Mouse (Mus musculus) embryonic facial prominence, embryonic 15.5 days (tissue): ENCODE measurements around the gene Mamdc4. TPM values are rescaled to one million over a fixed set of nuclear protein-coding genes. Genes with fewer than 3 reads are reported as not detected.

Source experiments
- ATAC-seq: fragments of 200-750 bp; cut with Nextera tagmentation; 2 replicates; pipeline ENCODE4 v1.8.0; 2017; ENCODE audit warnings: low read depth, moderate TSS enrichment; ENCODE audit not compliant: insufficient number of reproducible peaks, low FRiP score, low TSS enrichment
- H3K27ac ChIP-seq: fragments of 300-500 bp; sonication (generic); replicated peaks from 2 replicates; pipeline ENCODE4 v1.5.1; 2015; ENCODE audit warnings: mild to moderate bottlenecking, inconsistent platforms
- H3K27me3 ChIP-seq: fragments of 300-500 bp; sonication (generic); 2 replicates; pipeline ENCODE4 v1.6.1; 2015; ENCODE audit warnings: inconsistent platforms
- H3K36me3 ChIP-seq: fragments of 300-500 bp; sonication (generic); 2 replicates; pipeline ENCODE4 v1.6.1; 2015; ENCODE audit warnings: mild to moderate bottlenecking, inconsistent platforms
- H3K4me1 ChIP-seq: fragments of 300-500 bp; sonication (generic); 2 replicates; pipeline ENCODE4 v1.6.1; 2015; ENCODE audit warnings: inconsistent platforms
- H3K4me2 ChIP-seq: fragments of 300-500 bp; sonication (generic); replicated peaks from 2 replicates; pipeline ENCODE4 v1.6.1; 2015; ENCODE audit warnings: mild to moderate bottlenecking, inconsistent platforms
- H3K4me3 ChIP-seq: fragments of 300-500 bp; sonication (generic); replicated peaks from 2 replicates; pipeline ENCODE4 v1.5.1; 2015; ENCODE audit warnings: mild to moderate bottlenecking, inconsistent platforms
- H3K9ac ChIP-seq: fragments of 300-500 bp; sonication (generic); 2 replicates; pipeline ENCODE4 v1.6.1; 2015; ENCODE audit warnings: inconsistent platforms
- H3K9me3 ChIP-seq: fragments of 300-500 bp; sonication (generic); replicated peaks from 2 replicates; pipeline ENCODE4 v1.6.1; 2016; ENCODE audit warnings: inconsistent platforms
- WGBS: fragments of 180-500 bp; shearing (Covaris S2); methylation state at CpG from one replicate; pipeline ENCODE4 v1.1.7; 2015; 5-methylcytosine and 5-hydroxymethylcytosine counted together
- polyA plus RNA-seq: library from polyadenylated mRNA; unstranded; fragments of >200 nt; fragmentation: Nextera tagmentation; extraction: Ambion mirVana; gene quantifications from 2 replicates; pipeline ENCODE4 v1.2.1, GENCODE M21; 2015

The Mamdc4 gene
- polyA plus RNA-seq, 1 experiment from 2014 or later, result 3.3 TPM

DNA sequence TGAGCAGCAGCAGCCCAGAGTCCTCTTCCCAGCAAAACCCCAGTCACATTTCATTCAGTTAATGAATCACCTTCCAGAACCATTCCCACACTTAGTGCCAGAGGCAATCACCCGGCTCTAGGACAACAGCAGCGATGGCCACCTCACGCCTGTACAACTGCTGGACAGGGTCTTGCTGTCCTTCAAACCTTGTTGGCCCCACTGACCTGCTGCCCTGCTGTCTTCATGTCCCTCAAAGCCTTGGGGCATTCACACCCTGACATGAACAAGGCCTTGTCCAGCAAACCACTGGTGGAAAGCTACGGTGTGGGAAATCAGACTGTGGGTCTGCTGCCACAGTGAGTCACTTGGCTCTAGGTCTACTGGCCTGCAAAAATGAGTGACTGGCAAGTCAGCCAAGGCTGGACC lies 34.1 kb downstream of the Mamdc4 start:
- Histone ChIP-seq H3K9me3 (no peaks in the 10 kb centered on the region), H3K4me3 (no peak overlapping the region), H3K9ac (no peak overlapping the region), H3K27me3 (no peaks in the 10 kb centered on the region), H3K36me3 (peaks cover 30% of the 10 kb centered on the region), H3K4me2 (no peak overlapping the region), H3K27ac (no peak overlapping the region), H3K4me1 (0 out of 2 replicates have a peak, but pooled peaks cover 4% of the 10 kb centered on the region)
- 96% methylated on average over 4 of the region's 4 CpGs for WGBS
- ATAC-seq, result no peak

DNA sequence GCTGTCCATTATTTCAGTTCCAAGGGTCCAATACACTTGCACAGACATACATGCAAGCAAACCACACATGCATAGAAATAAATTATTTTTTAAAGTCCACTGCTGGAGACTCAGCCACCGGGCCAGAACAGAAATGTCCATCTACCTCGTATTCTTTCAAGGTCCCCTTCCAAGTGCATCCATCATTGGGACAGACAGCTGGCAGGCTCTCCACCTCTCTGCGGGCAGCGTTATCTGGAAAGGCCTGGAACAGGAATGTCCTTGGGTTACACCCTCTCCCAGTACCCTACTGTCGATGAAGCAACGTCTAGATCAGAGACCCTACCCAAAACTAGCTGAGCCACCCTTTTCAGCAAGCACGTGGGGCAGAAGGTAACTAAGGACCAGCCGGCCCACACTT lies 38.1 kb downstream of the Mamdc4 start:
- H3K4me2 ChIP-seq, result no peak overlapping the region
- H3K27me3 ChIP-seq, result no peaks in the 10 kb centered on the region
- no peak overlapping the region for H3K4me3 ChIP-seq
- H3K27ac ChIP-seq, result no peak overlapping the region
- no peak overlapping the region for H3K9ac ChIP-seq
- no peaks in the 10 kb centered on the region for H3K4me1 ChIP-seq
- 90% methylated on average over 8 of the region's 8 CpGs for WGBS
- peaks cover 61% of the 10 kb centered on the region for H3K36me3 ChIP-seq
- no peaks in the 10 kb centered on the region for H3K9me3 ChIP-seq
- no peak for ATAC-seq

DNA sequence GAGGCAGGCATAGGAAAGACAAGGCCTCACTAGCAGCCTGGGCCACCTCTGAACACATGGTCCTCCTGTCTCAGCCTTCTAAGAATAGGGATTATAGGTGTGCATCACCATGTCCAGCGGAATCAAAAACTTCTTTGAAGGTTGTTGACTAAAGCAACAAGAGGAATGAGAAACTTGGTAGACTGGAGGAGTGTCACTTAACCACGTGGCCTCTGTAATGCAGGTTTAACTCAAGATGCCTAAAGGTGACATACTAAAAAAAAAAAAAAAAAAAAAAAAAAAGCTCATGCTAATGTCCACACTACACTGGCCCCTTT lies 39.8 kb downstream of the Mamdc4 start:
- H3K27me3 ChIP-seq, result no peaks in the 10 kb centered on the region
- ATAC-seq, result no peak
- H3K4me3 ChIP-seq, result no peak overlapping the region
- 95% methylated on average over 2 of the region's 2 CpGs for WGBS
- H3K4me2 ChIP-seq, result no peak overlapping the region
- H3K4me1 ChIP-seq, result no peaks in the 10 kb centered on the region
- peaks cover 78% of the 10 kb centered on the region for H3K36me3 ChIP-seq
- no peak overlapping the region for H3K9ac ChIP-seq
- H3K9me3 ChIP-seq, result no peaks in the 10 kb centered on the region
- no peak overlapping the region for H3K27ac ChIP-seq

DNA sequence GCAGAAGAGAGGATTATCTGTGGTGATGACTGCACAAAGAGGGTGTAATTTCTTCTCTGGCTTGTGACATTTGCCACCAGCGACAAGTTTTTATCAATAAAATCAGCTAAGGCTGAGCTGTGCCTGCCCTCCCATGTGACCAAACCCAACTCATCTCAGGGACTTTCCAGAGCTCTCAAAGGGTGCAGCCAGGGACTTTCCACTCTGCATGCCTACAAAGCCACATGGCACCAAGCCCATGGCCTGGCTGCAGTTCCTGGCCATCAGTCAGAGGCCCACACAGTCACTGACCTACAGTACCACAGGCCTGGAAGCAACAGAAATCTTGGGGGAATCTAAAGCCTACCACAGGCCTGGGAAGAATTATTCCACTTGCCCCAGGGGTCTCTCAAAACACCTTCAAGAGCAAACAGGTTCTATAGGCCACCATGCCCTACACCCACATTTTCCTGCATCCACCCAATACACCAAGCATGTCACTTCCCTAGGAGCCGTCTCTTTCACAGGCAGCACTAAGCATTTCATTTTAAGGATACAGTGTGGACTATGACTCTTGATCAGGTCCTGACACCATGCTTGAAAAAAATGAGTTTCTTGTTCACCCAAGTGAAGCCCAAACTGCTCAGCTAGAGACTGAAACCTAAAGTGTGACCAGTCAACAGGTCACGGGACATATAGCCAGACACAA lies 40.3 kb downstream of the Mamdc4 start:
- ATAC-seq, result no peak
- no peak overlapping the region for H3K4me3 ChIP-seq
- H3K4me2 ChIP-seq, result no peak overlapping the region
- no peak overlapping the region for H3K9ac ChIP-seq
- no peak overlapping the region for H3K27ac ChIP-seq
- H3K4me1 ChIP-seq, result no peaks in the 10 kb centered on the region
- H3K9me3 ChIP-seq, result no peaks in the 10 kb centered on the region
- peaks cover 82% of the 10 kb centered on the region for H3K36me3 ChIP-seq
- H3K27me3 ChIP-seq, result no peaks in the 10 kb centered on the region
- 74% methylated on average over 3 of the region's 3 CpGs for WGBS

DNA sequence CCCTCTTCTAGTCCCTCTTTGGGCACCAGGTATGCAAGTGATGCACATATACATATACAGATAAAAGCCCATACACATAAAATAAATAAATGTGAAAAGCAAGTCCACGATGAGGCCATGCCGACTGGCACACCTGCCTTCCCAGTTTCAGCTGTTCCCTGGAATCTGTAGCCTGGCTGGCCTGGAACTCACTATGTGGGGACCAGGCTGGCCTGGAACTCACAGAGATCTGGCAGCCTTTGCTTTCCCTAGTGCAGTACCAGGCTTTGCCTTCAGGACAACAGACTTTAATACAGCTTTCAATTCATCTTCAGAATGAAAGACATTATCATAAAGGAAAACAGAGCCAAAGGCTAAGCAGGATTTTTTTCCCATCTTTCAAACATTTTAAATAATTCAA lies 40.9 kb downstream of the Mamdc4 start:
- no peak for ATAC-seq
- Histone ChIP-seq H3K9me3 (no peaks in the 10 kb centered on the region), H3K4me1 (no peaks in the 10 kb centered on the region), H3K36me3 (peaks cover 86% of the 10 kb centered on the region), H3K4me3 (no peak overlapping the region), H3K27me3 (no peaks in the 10 kb centered on the region), H3K9ac (no peak overlapping the region), H3K4me2 (no peak overlapping the region), H3K27ac (no peak overlapping the region; the same call in 1 of the 2 replicates)
- 90% methylated on average over 2 of the region's 2 CpGs for WGBS

DNA sequence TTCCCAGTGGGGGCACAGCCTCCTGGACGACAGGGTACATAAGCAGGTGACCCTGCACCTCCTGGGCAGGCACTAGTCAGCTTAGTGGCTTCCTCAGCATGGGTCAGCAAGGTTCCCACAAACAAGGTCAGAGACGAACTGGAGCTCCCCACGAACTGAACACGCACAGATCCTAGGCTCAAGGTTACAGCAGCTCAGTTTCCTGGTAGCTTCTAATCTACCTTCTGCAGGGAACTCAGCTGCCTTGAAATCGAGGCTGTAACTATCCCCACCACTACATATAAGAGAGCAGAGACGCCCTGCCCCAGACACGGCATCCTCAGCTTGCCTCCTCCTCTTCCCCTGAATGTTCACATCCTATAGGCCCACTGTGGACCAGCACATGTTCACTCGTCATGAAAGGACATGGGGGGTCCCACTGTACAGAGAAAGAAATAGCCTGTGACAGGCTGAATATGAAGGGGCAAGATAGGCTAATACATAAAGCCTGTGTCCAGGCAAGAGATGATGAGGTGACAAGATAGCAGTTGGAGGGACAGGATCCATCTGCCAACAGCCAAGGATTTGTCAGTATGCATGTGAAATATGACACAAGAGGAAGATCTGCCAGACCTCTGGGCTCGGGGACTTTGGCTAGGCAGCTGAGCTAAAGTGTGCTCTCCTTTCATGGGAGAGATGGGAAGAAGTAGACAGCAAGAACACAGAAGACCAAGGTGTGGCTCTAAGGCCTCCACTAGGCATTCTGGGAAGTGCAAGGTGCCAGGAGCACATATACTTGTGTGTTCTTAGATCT lies 47.9 kb downstream of the Mamdc4 start:
- Histone ChIP-seq H3K9ac (no peak overlapping the region), H3K4me3 (no peak overlapping the region), H3K27me3 (no peaks in the 10 kb centered on the region), H3K27ac (no peak overlapping the region), H3K36me3 (peaks cover 92% of the 10 kb centered on the region), H3K9me3 (no peaks in the 10 kb centered on the region), H3K4me1 (no peaks in the 10 kb centered on the region), H3K4me2 (no peak overlapping the region)
- ATAC-seq, result no peak
- 84% methylated on average over 9 of the region's 9 CpGs for WGBS

Other genes with a start within 250 kb of the Mamdc4 start
- 54.4 and 55.5 TPM in 2 replicates for gene Man1b1, start 242.5 kb downstream of the Mamdc4 start, polyA plus RNA-seq
- gene Dpp7, start 218.5 kb downstream of the Mamdc4 start, polyA plus RNA-seq, result 24.6 and 25.5 TPM in 2 replicates
- 18.4 and 21.7 TPM in 2 replicates for gene Uap1l1, start 209.2 kb downstream of the Mamdc4 start, polyA plus RNA-seq
- gene Sapcd2, start 202.5 kb downstream of the Mamdc4 start, polyA plus RNA-seq, result 29.2 and 32.8 TPM in 2 replicates
- 7.4 and 9.0 TPM in 2 replicates for gene Entpd2, start 179.0 kb downstream of the Mamdc4 start, polyA plus RNA-seq
- gene Npdc1, start 175.5 kb downstream of the Mamdc4 start, polyA plus RNA-seq, result 64.9 and 67.8 TPM in 2 replicates
- gene Fut7, start 151.6 kb downstream of the Mamdc4 start, polyA plus RNA-seq, result 0.08 and 0.20 TPM in 2 replicates
- gene Abca2, start 146.1 kb downstream of the Mamdc4 start, polyA plus RNA-seq, result 4.0 and 4.1 TPM in 2 replicates
- 72.8 and 75.5 TPM in 2 replicates for gene Clic3, start 118.0 kb downstream of the Mamdc4 start, polyA plus RNA-seq
- gene Paxx, start 113.8 kb downstream of the Mamdc4 start, polyA plus RNA-seq, result 48.7 and 49.1 TPM in 2 replicates
- 18.7 and 20.8 TPM in 2 replicates for gene Ptgds, start 104.8 kb downstream of the Mamdc4 start, polyA plus RNA-seq
- not detected in 2 replicates for gene Lcn12, start 80.9 kb downstream of the Mamdc4 start, polyA plus RNA-seq
- 81.2 and 96.3 TPM in 2 replicates for gene Fbxw5, start 74.1 kb downstream of the Mamdc4 start, polyA plus RNA-seq
- 5.6 and 7.2 TPM in 2 replicates for gene C8g, start 73.1 kb downstream of the Mamdc4 start, polyA plus RNA-seq
- gene Traf2, start 27.9 kb downstream of the Mamdc4 start, polyA plus RNA-seq, result 34.8 and 36.2 TPM in 2 replicates
- gene Edf1, start 17.0 kb downstream of the Mamdc4 start, polyA plus RNA-seq, result 355 and 373 TPM in 2 replicates
- gene Phpt1, start 379 bp upstream of the Mamdc4 start, polyA plus RNA-seq, result 147 and 157 TPM in 2 replicates
- gene Ajm1, start 6.9 kb upstream of the Mamdc4 start, polyA plus RNA-seq, result 0.60 and 0.63 TPM in 2 replicates
- gene Rabl6, start 33.7 kb upstream of the Mamdc4 start, polyA plus RNA-seq, result 82.1 and 83.3 TPM in 2 replicates
- 0.29 and 0.42 TPM in 2 replicates for gene Ccdc183, start 42.8 kb upstream of the Mamdc4 start, polyA plus RNA-seq
- 28.6 and 30.5 TPM in 2 replicates for gene Tmem141, start 47.2 kb upstream of the Mamdc4 start, polyA plus RNA-seq
- 2.8 and 3.5 TPM in 2 replicates for gene Fcna, start 53.2 kb upstream of the Mamdc4 start, polyA plus RNA-seq
- not detected in 2 replicates for gene Lcn8, start 78.3 kb upstream of the Mamdc4 start, polyA plus RNA-seq
- gene Lcn5, start 83.1 kb upstream of the Mamdc4 start, polyA plus RNA-seq, result not detected in 2 replicates
- gene Lcn6, start 101.9 kb upstream of the Mamdc4 start, polyA plus RNA-seq, result not detected in 2 replicates
- gene Lcn10, start 107.9 kb upstream of the Mamdc4 start, polyA plus RNA-seq, result not detected in 2 replicates
- not detected in 2 replicates for gene Obp2a, start 125.2 kb upstream of the Mamdc4 start, polyA plus RNA-seq
- gene Bmyc, start 131.9 kb upstream of the Mamdc4 start, polyA plus RNA-seq, result 91.8 and 93.2 TPM in 2 replicates
- gene Obp2b, start 162.2 kb upstream of the Mamdc4 start, polyA plus RNA-seq, result not detected in 2 replicates
- gene Lcn3, start 190.7 kb upstream of the Mamdc4 start, polyA plus RNA-seq, result not detected in 2 replicates
- not detected in 2 replicates for gene Lcn11, start 202.2 kb upstream of the Mamdc4 start, polyA plus RNA-seq
- gene Gm13539, start 207.4 kb upstream of the Mamdc4 start, polyA plus RNA-seq, result not detected in 2 replicates
- not detected in 2 replicates for gene Glt6d1, start 241.0 kb upstream of the Mamdc4 start, polyA plus RNA-seq
- not detected in 2 replicates for gene Lcn9, start 248.3 kb upstream of the Mamdc4 start, polyA plus RNA-seq